Mouse (Mus musculus) MEL (cell line): Measurements from ENCODE around the gene Olfr1288.

Experiments
- BHLHE40 ChIP-seq: IDR thresholded peaks from 2 replicates; pipeline ENCODE4 v1.6.1; 2012; ENCODE audit warnings: low read depth, mild to moderate bottlenecking, inconsistent platforms, low read length, improper control_type of control experiment, borderline replicate concordance
- CHD1 ChIP-seq: IDR thresholded peaks from 2 replicates; pipeline ENCODE4 v1.6.1; 2012; ENCODE audit warnings: low read depth, mild to moderate bottlenecking, inconsistent platforms, low read length, improper control_type of control experiment
- CTCF ChIP-seq, 3 experiments: IDR thresholded peaks in 2 of 3; conservative IDR thresholded peaks in 1 of 3; 2 replicates each; pipeline ENCODE4 v1.5.1; 2011 to 2012; ENCODE audit warnings: low read length in 3 of 3, low read depth in 2 of 3, mild to moderate bottlenecking in 2 of 3, improper control_type of control experiment in 1 of 3, inconsistent platforms in 1 of 3, mixed read lengths in 1 of 3, moderate library complexity in 1 of 3; ENCODE audit not compliant: control insufficient read depth in 1 of 3, insufficient read depth in 1 of 3, poor library complexity in 1 of 3, severe bottlenecking in 1 of 3
- EP300 ChIP-seq, 2 experiments: IDR thresholded peaks; 2 replicates each; pipeline ENCODE4 v1.6.1; 2011; ENCODE audit warnings: improper control_type of control experiment in 2 of 2, low read length in 2 of 2, low read depth in 1 of 2, mild to moderate bottlenecking in 1 of 2
- HCFC1 ChIP-seq: IDR thresholded peaks from 2 replicates; pipeline ENCODE4 v1.6.1; 2012; ENCODE audit warnings: low read depth, mild to moderate bottlenecking, inconsistent platforms, low read length, improper control_type of control experiment, moderate library complexity
- MEF2A ChIP-seq: IDR thresholded peaks from 2 replicates; pipeline ENCODE4 v1.6.1; 2014; ENCODE audit warnings: low read depth, mild to moderate bottlenecking, inconsistent platforms, low read length, improper control_type of control experiment; ENCODE audit not compliant: poor library complexity, insufficient replicate concordance, severe bottlenecking; ENCODE audit errors: extremely low read depth
- POLR2A ChIP-seq, 2 experiments: IDR thresholded peaks; 2 replicates each; pipeline ENCODE4 v1.6.1; 2011 to 2012; ENCODE audit warnings: low read length in 2 of 2, mild to moderate bottlenecking in 2 of 2, control low read depth in 1 of 2, improper control_type of control experiment in 1 of 2, low read depth in 1 of 2, moderate library complexity in 1 of 2; ENCODE audit not compliant: control insufficient read depth in 1 of 2, insufficient read depth in 1 of 2, poor library complexity in 1 of 2
- POLR2AphosphoS5 ChIP-seq: IDR thresholded peaks from 2 replicates; pipeline ENCODE4 v1.6.1; 2012; ENCODE audit warnings: low read depth, borderline replicate concordance, mild to moderate bottlenecking, inconsistent platforms, low read length, moderate library complexity, mixed read lengths
- TAL1 ChIP-seq: IDR thresholded peaks from 2 replicates; pipeline ENCODE4 v1.6.1; 2012; ENCODE audit warnings: mild to moderate bottlenecking, inconsistent platforms, low read length, moderate library complexity, mixed read lengths
- USF1 ChIP-seq: IDR thresholded peaks from 2 replicates; pipeline ENCODE4 v1.6.1; 2014; ENCODE audit warnings: low read depth, mild to moderate bottlenecking, inconsistent platforms, low read length, improper control_type of control experiment, moderate library complexity

DNA sequence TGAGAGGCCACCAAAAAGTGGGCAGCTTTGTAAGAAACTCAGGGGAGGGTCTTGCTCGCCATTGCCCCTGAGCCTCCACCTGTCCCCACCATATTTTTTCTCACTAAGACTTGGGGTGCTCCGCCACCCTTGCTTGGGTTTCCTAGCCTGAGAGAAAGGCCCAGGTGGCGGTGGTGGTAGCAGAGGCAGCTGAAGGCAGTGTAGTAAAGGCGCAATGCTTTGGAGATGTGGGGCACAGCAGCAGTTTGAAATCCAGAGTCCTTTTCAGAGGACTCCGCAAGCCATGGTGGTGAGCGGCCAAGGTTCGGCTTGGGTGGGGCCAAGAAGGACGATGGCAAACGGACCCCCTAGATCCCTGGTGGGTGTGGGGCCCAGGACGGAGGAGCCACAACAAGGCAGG, 43.5 kb downstream of the Olfr1288 start:
- TF ChIP-seq EP300 (IDR thresholded peaks at IDR 0.05; ENCODE audit: low read depth in 1 of 2, low read length in 2 of 2) (no peak), POLR2A (IDR thresholded peaks at IDR 0.05; ENCODE audit: control insufficient read depth in 1 of 2, insufficient read depth in 1 of 2, low read depth in 1 of 2, low read length in 2 of 2, poor library complexity in 1 of 2) (no peak), CTCF (IDR thresholded peaks at IDR 0.05 in 2 of 3, conservative IDR thresholded peaks at IDR 0.05 in 1 of 3; ENCODE audit: control insufficient read depth in 1 of 3, insufficient read depth in 1 of 3, low read depth in 2 of 3, low read length in 3 of 3, poor library complexity in 1 of 3, severe bottlenecking in 1 of 3) (no peak), BHLHE40 (no peak), MEF2A (no peak), HCFC1 (no peak), TAL1 (no peak), USF1 (no peak), POLR2AphosphoS5 (no peak), CHD1 (no peak)
